Mouse (Mus musculus) kidney, postnatal 36 days (tissue): ENCODE data around the gene Rasal2.
"Not testable (repeated sequence)": the region's sequence is repeated elsewhere in the genome, so short reads cannot be mapped to it uniquely, and the experiment has no call there.

ENCODE experiments used
- DNase-seq, 2 experiments: peaks; one replicate each; pipeline ENCODE4 v3.0.0; 2021 to 2022; ENCODE audit warnings: mixed read lengths in 2 of 2

Gene Rasal2

GRCm38 (mm10) chr1:157236650-157237344 is 175.6 kb downstream of the Rasal2 start:
- DNase-seq, result not testable (repeated sequence)

GRCm38 (mm10) chr1:157233451-157233850 is 178.9 kb downstream of the Rasal2 start:
- no peak for DNase-seq

GRCm38 (mm10) chr1:157232372-157232771 is 180.0 kb downstream of the Rasal2 start:
- no peak for DNase-seq

- peak in 1 of 2 experiments; percentile 18 for DNase-seq
These were observed 181.4 kb downstream of the Rasal2 start for GRCm38 (mm10) chr1:157231016-157231415.

GRCm38 (mm10) chr1:157230386-157230785 is 182.0 kb downstream of the Rasal2 start:
- peak; percentile 25 to 47 for DNase-seq

GRCm38 (mm10) chr1:157225013-157225412 is 187.4 kb downstream of the Rasal2 start:
- DNase-seq, result no peak

GRCm38 (mm10) chr1:157220910-157221309 is 191.5 kb downstream of the Rasal2 start:
- no peak for DNase-seq

GRCm38 (mm10) chr1:157220466-157220865 is 191.9 kb downstream of the Rasal2 start:
- no peak for DNase-seq

GRCm38 (mm10) chr1:157208754-157209153 is 203.6 kb downstream of the Rasal2 start:
- DNase-seq, result no peak

- no peak for DNase-seq
These were observed 206.7 kb downstream of the Rasal2 start for GRCm38 (mm10) chr1:157205685-157206084.

- DNase-seq, result no peak
These were observed 229.4 kb downstream of the Rasal2 start for GRCm38 (mm10) chr1:157183043-157183442.

- no peak for DNase-seq
These were observed 230.0 kb downstream of the Rasal2 start for GRCm38 (mm10) chr1:157182431-157182830.

GRCm38 (mm10) chr1:157181081-157181480 is 231.3 kb downstream of the Rasal2 start:
- peak in 1 of 2 experiments; percentile 6 for DNase-seq

- DNase-seq, result no peak
These were observed 233.2 kb downstream of the Rasal2 start for GRCm38 (mm10) chr1:157178988-157179764.

GRCm38 (mm10) chr1:157169292-157169691 is 243.1 kb downstream of the Rasal2 start:
- DNase-seq, result no peak

GRCm38 (mm10) chr1:157168891-157169290 is 243.5 kb downstream of the Rasal2 start:
- DNase-seq, result no peak

GRCm38 (mm10) chr1:157153781-157154180 is 258.6 kb downstream of the Rasal2 start:
- no peak for DNase-seq

- DNase-seq, result no peak
These were observed 262.3 kb downstream of the Rasal2 start for GRCm38 (mm10) chr1:157150107-157150506.

GRCm38 (mm10) chr1:157144621-157145020 is 267.8 kb downstream of the Rasal2 start:
- no peak for DNase-seq

- DNase-seq, result peak; percentile 14
These were observed 269.0 kb downstream of the Rasal2 start for GRCm38 (mm10) chr1:157143326-157143932.

GRCm38 (mm10) chr1:157141014-157141413 is 271.4 kb downstream of the Rasal2 start:
- no peak for DNase-seq

- no peak for DNase-seq
These were observed 274.5 kb downstream of the Rasal2 start for GRCm38 (mm10) chr1:157137854-157138241.

GRCm38 (mm10) chr1:157137132-157137853 is 275.1 kb downstream of the Rasal2 start:
- DNase-seq, result peak in 1 of 2 experiments; percentile 4
